Mouse (Mus musculus) erythroblast, embryonic 14.5 days (primary cell): ENCODE measurements around the gene Smyd4. TPM values are rescaled to one million over a fixed set of nuclear protein-coding genes. Genes with fewer than 3 reads are reported as not detected.

ENCODE experiments used
- H3K27me3 ChIP-seq: 2 replicates; pipeline ENCODE4 v1.6.1; 2012; ENCODE audit warnings: inconsistent platforms; ENCODE audit not compliant: control insufficient read depth
- H3K36me3 ChIP-seq: 2 replicates; pipeline ENCODE4 v1.6.1; 2012; ENCODE audit warnings: mild to moderate bottlenecking, inconsistent platforms; ENCODE audit not compliant: control insufficient read depth
- H3K4me1 ChIP-seq: 2 replicates; pipeline ENCODE4 v1.6.1; 2012; ENCODE audit warnings: inconsistent platforms; ENCODE audit not compliant: control insufficient read depth
- H3K4me3 ChIP-seq: replicated peaks from 2 replicates; pipeline ENCODE3; 2012; ENCODE audit warnings: moderate library complexity, mild to moderate bottlenecking, inconsistent platforms
- H3K9me3 ChIP-seq: 2 replicates; pipeline ENCODE4 v1.6.1; 2012; ENCODE audit warnings: low read length, inconsistent platforms, mixed read lengths; ENCODE audit not compliant: control insufficient read depth
- GATA1 ChIP-seq: IDR thresholded peaks from 2 replicates; pipeline ENCODE4 v1.6.1; 2012; ENCODE audit warnings: low read length, inconsistent platforms, mixed read lengths
- TAL1 ChIP-seq: IDR thresholded peaks from 3 replicates; pipeline ENCODE4 v1.6.1; 2012; ENCODE audit warnings: low read length, inconsistent platforms, mixed read lengths
- polyA plus RNA-seq: library from polyadenylated mRNA; stranded (reverse); fragments of >175 nt; gene quantifications from 2 replicates; pipeline ENCODE4 v1.2.3, GENCODE M21; 2012

Gene Smyd4
- 0.19 and 0.22 TPM in 2 replicates for polyA plus RNA-seq

DNA sequence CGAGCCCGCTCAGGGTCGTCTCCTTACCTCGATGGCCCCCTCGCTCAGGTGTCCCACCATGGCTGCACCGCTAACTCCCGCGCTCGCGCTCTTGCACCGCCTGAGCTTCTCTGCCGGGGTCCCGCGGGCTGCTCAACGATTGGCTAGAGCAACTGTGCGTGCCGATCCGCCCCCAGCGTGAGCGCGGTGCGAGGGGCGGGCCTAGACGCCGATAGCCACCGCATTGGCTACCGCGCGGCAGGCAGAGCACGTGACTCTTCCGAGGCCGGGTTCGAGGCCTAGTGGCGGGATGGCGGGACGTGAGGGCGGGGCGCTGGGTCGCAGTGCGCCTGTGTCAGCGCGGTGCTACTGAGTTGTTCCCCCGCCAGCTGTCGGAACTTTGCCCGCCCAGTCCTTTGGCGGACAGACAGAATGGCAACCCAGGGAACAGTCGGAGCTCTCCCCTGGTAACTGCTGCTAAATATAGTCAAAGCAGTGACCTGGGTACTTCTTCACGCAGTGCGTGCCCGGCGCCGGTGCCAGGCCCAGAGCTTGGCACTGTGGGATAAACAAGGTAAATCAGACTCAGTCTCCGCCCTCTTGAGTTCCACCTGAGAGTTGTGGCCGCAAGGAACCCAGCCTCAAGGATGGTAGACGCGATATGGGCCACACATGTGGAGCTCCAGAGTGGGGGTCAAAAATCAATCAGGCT lies at the start of gene Smyd4, which contains the start of gene Rpa1:
Gene Smyd4 (plus strand): TSS at position 235 of the 691 bp plus-strand sequence.
Gene Rpa1 (minus strand): TSS at position 126 of the 691 bp plus-strand sequence.
- Histone ChIP-seq H3K4me1 (peaks cover 41% of the 10 kb centered on the region), H3K9me3 (no peaks in the 10 kb centered on the region), H3K27me3 (no peaks in the 10 kb centered on the region), H3K4me3 (peak within 1 kb of the TSS; percentile 97), H3K36me3 (peaks cover 32% of the 10 kb centered on the region)
- TF ChIP-seq GATA1 (no peak), TAL1 (no peak)

DNA sequence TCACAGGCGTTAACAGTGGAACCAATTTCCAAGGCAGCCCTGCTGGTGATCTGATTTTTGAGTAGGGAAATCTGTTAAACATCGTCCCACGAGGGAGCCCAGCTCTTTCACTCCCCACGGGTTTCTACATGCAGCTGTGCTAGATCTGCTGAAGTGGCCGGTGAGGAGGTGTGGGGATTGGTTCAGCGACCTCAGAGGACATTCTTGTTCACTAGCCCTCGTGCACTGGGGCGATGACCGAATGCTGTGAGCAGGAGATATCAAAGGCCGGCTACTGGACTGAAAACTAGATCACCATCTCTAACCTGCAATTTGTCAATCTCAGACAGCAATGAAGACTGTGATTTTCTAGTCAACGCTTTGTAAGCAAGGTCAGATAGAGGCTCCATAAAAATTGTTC lies 49.7 kb upstream of the Smyd4 start:
- Histone ChIP-seq H3K27me3 (peaks cover 7% of the 10 kb centered on the region), H3K36me3 (peaks cover 50% of the 10 kb centered on the region), H3K9me3 (no peaks in the 10 kb centered on the region), H3K4me3 (no peak overlapping the region), H3K4me1 (peaks cover 36% of the 10 kb centered on the region)
- TF ChIP-seq GATA1 (no peak), TAL1 (no peak)

DNA sequence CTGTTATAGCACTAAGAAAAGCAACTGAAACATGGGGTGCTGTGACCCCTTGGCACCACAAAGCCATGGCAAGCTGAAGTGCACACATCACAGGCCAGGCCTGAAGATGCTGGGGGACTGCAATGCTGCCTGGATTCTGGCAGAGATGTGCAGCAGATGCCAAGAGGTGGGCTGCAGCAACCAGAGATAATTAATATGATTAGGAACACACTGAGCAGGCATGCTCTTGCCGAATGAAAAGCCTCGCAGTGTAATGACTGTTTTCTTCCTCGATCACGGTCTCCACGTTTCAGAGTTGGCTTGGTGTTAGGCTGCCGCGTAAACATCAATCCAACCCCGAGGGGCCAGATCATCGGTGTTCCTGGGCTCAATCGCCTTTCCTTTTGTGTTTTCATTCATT lies 48.4 kb upstream of the Smyd4 start:
- Histone ChIP-seq H3K9me3 (no peaks in the 10 kb centered on the region), H3K4me1 (peaks cover 35% of the 10 kb centered on the region), H3K27me3 (no peaks in the 10 kb centered on the region), H3K4me3 (no peak overlapping the region), H3K36me3 (peaks cover 62% of the 10 kb centered on the region)
- TF ChIP-seq TAL1 (no peak), GATA1 (no peak)

DNA sequence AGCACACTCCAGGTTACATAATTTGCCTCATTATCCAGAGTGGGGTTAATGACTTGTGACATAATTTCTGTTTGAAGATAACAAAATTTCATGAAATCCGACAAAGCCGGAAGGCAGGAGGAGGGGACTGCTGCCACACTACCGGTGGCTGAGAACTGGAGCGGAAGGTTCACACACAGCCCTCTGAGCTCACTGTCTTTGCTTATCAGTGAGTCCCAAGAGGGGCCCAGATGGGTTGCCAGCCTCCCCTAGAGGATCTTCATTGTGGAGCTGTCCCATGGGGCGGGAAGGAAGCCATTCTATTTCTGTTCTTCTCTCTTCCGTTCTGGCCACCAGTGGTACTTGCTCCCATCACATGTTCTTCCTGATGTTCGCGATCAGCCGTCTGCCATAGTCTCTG lies 47.3 kb upstream of the Smyd4 start:
- no peak for TF ChIP-seq TAL1
- TF ChIP-seq GATA1 = no peak
- H3K36me3 ChIP-seq = peaks cover 74% of the 10 kb centered on the region
- H3K9me3 ChIP-seq = no peaks in the 10 kb centered on the region
- H3K4me3 ChIP-seq = no peak overlapping the region
- no peaks in the 10 kb centered on the region for H3K27me3 ChIP-seq
- H3K4me1 ChIP-seq = peaks cover 42% of the 10 kb centered on the region

DNA sequence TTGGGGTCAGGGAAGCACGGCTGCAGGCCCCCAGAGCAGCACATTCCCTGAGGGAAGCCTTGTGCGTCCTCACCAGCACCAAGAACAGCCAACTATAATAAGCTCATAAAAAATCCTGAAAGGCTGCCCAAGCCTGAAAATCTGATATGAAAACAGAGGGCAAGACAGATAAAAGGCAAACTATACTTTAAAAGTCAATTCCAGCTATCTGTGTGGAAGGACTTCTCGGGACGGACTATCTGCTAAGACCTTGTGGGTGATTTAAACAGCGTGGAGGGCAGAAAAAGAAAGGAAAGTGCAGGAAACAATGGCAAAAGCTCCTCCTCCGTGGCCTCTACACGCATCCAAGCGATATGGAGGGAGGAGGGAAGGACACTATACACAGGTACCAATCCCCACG lies 43.4 kb upstream of the Smyd4 start:
- Histone ChIP-seq H3K36me3 (peaks cover 98% of the 10 kb centered on the region), H3K4me3 (no peak overlapping the region)
- TF ChIP-seq TAL1 (no peak), GATA1 (no peak)

DNA sequence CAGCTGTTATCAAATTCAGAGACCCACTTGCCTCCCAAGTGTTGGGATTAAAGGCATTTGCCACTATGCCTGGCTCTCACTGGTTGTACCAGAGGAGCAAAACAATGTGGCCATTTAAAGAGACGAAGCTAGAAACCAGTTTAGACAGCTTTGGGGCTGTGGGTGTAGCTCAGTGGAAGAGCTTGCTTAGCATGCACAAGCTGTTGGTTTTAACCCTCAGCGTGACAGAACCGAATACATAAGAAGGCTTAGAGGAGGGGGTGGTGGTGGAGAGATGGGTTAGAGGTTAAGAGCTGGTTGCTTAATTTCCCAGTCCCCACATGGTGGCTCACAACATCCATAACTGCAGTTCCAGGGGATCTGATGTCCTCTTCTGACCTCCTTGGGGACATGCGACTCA lies 39.6 kb upstream of the Smyd4 start:
- Histone ChIP-seq H3K36me3 (peaks cover 98% of the 10 kb centered on the region), H3K27me3 (no peaks in the 10 kb centered on the region), H3K4me3 (no peak overlapping the region), H3K9me3 (no peaks in the 10 kb centered on the region), H3K4me1 (peaks cover 14% of the 10 kb centered on the region)
- TF ChIP-seq TAL1 (no peak), GATA1 (no peak)

More for the DNA sequence above, 43.4 kb upstream of the Smyd4 start:
- Histone ChIP-seq H3K4me1 (peaks cover 33% of the 10 kb centered on the region), H3K27me3 (no peaks in the 10 kb centered on the region), H3K9me3 (no peaks in the 10 kb centered on the region)

DNA sequence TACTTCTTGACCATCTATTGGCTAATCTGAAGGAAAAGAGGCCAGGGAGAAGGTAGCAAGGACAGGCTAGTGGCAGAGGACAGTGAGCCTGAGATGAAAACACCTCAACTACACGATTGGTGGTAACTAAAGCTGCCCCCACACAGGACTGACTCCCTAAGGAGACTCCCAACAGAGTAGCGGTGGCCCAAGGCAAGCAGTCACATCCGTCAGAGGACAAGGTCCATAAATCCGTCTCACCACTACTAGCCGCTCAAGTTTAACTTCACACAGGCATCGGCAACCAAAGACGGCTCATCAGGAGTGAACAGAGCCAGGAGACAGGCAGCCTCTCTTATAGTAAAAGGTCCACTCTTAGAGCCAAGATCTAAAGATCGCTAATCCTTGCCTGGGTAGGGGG lies 37.4 kb upstream of the Smyd4 start:
- Histone ChIP-seq H3K9me3 (no peaks in the 10 kb centered on the region), H3K4me3 (no peak overlapping the region), H3K36me3 (peaks cover 99% of the 10 kb centered on the region), H3K4me1 (peaks cover 13% of the 10 kb centered on the region), H3K27me3 (no peaks in the 10 kb centered on the region)
- TF ChIP-seq TAL1 = no peak
- TF ChIP-seq GATA1 = no peak

DNA sequence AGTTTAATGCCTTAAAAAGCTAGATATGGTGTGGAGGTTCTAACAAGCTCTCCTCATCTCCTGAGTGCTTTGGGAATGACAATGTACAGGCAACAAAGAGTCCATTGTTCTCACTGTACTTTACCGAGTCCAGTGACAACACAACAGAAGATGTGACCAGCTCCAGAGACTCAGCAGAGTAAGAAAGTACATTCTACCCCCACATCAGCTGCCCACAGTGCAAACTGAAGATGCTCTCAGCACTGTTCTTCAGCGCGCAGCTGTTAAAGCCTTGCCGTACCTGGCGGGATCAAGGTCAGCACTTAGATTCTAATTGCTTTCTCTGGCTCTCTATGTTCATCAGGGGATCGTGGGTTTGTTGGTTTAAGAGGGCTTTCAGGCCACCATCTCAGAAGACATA lies 36.5 kb upstream of the Smyd4 start:
- H3K27me3 ChIP-seq = no peaks in the 10 kb centered on the region
- peaks cover 9% of the 10 kb centered on the region for H3K4me1 ChIP-seq
- TF ChIP-seq GATA1 = no peak
- no peak for TF ChIP-seq TAL1
- H3K4me3 ChIP-seq = no peak overlapping the region
- peaks cover 99% of the 10 kb centered on the region for H3K36me3 ChIP-seq
- no peaks in the 10 kb centered on the region for H3K9me3 ChIP-seq

DNA sequence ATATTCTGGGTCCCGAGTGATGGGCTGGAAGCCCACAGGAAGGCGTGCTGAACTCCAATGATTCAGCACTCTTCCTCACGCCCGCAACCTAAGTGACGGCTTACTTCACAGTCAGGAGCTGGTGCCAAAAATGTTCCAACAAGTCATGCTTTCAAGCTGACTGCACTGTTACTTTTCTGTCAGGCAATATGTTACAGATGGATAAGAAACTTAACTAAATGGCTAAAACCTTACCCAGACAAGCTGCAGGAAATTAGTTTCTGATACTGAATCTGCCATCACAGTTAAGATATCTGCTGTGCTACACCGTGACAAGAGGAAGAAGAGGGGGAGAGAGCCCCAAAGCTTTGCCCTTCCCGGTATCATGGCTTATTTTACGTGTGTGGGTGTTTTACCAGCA lies 34.4 kb upstream of the Smyd4 start:
- Histone ChIP-seq H3K36me3 (peaks cover 99% of the 10 kb centered on the region), H3K27me3 (no peaks in the 10 kb centered on the region), H3K4me1 (peaks cover 9% of the 10 kb centered on the region), H3K4me3 (no peak overlapping the region), H3K9me3 (no peaks in the 10 kb centered on the region)
- TF ChIP-seq TAL1 (no peak), GATA1 (no peak)
